Mouse (Mus musculus) natural killer cell, adult 2 months (primary cell): ENCODE results near the gene Fam120b.
A peak's percentile ranks its signal among the peaks of the same experiment; 100 is the strongest.
"Not testable (repeated sequence)": the region's sequence is repeated elsewhere in the genome, so short reads cannot be mapped to it uniquely, and the experiment has no call there.

Source experiments
- DNase-seq, 2 experiments: peaks; one replicate each; pipeline ENCODE4 v3.0.0; 2022; ENCODE audit warnings: low spot score in 2 of 2

The Fam120b gene

GRCm38 (mm10) chr17:15431021-15431514, 35.1 kb downstream of the Fam120b start:
- DNase-seq = peak in 1 of 2 experiments; percentile 12

DNA sequence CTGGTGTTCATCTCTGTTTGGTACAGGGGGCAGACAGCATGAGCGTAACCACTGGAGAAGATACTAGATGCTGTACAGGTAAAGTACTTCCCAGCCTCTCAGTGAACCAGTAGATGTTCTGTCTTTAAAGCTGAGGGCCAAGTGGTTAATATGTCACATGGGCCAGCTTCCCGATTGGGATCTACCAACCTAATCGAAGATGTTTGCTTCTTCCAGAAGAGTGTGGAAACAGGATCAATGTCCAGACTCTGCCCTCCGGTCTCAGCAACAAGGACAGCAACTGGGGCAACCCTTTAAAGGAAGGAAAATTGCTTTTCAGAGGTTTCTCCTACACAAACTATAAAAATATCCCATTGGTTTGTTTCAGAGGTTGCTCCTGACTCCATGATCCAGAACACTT, 35.5 kb downstream of the Fam120b start:
- DNase-seq = no peak

- DNase-seq = no peak
Measured at GRCm38 (mm10) chr17:15432036-15432435, 36.0 kb downstream of the Fam120b start.

- no peak for DNase-seq
Measured at GRCm38 (mm10) chr17:15434748-15435147, 38.7 kb downstream of the Fam120b start.

DNA sequence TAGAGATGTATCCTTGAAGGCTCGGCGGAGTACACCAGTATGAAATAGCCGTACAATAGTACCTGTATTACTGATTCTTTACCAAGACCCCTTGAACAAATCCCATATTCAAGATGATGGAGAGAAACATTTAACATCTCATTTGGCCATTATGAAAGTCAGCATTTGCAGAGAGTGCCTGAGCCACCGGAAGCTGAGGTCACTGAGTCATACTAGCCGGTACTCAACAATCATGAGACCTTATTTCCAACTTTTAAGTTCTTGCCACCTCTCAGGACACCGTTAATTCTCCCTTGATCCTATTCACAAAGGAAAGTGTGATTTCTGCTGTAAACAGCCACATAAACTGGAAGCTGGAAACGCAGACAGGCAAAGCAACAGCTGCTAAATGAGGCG, 44.1 kb downstream of the Fam120b start:
- DNase-seq = peak; percentile 18 to 41

DNA sequence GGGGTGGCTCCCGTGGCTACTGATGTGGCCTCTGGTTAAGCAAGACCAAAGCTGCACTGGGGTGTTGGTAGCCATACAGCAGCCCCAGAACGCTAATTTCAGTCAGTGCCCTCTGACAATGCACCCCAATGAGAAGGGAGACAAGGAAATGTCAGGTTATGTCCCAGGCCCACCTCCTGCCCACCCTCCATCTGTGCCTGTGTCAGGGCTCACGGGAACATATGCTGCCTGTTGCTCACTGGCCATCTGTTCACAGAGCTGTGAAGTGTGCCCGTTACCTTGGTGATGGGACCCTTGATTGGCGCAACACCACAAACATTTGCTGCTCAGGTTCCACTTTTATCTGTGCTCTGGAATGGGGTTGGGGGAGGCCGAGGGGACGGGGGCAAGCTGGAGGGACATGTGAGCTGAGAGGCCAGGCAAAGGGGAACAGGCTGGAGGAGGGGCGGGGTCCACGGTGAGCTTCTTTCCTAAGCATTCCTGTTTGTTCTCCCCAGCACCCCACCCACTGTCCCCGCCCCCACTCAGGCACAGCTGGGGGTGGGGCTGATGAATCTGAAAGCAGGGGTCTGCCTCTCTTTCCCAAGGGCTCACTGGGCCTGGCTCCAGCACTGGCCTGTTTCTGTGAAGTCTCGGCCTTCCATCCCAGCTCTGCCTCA, 44.6 kb downstream of the Fam120b start:
- DNase-seq = no peak

GRCm38 (mm10) chr17:15445421-15445820, 49.4 kb downstream of the Fam120b start:
- DNase-seq = no peak

DNA sequence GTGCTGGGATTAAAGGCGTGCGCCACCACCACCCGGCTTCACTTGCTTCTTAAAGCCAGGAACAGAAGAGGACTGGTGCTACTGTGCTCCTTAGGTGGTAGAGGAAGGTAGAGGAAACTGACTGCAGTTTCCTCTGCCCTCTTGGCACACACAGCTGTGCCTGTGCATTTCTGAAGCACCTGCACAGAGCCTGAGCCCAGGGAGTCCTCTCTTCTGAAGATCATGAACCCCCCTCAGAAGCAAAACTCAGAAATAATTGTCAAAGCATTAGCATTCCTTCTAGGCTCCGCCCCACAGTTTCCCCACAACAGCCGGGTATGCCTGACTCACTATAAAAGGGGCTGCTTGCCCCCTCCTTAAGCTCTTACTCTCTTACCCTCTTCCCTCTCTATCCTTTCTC, 51.8 kb downstream of the Fam120b start:
- DNase-seq = no peak

DNA sequence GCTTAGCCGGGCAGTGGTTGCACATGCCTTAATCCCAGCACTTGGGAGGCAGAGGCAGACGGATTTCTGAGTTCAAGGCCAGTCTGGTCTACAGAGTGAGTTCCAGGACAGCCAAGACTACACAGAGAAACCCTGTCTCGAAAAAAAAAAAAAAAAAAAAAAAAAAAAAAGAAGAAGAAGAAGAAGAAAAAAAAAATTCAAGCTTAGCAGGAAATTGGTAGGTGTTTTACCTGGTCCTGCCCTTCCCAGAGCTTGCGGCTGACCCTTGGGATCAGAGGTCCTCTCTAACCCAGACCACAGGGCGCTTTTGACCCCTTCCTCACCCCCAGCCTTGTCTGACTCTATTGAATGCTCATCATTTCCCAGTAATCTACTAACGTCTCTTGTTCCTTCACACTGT, 53.1 kb downstream of the Fam120b start:
- not testable (repeated sequence) for DNase-seq

DNA sequence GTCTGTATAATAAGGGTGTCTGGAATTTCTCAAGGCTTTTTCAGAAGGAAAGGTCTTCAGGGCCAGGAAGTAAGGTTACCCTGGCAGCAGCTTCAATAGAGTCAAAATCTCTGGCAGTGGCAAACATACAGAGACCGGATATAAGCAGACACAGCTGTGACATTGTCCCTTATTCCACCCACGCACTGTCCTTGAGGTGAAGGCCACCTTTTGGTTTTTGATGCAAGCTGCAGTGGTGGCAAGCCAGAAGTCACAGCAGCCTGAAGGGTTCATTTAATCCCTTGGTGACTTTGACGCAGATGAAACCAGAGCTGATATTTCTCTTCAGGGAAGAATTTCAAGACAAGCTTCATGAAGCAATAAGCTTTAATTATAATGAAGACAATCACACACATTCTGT, 53.6 kb downstream of the Fam120b start:
- DNase-seq = no peak

- DNase-seq = no peak
Measured at GRCm38 (mm10) chr17:15455203-15455602, 59.2 kb downstream of the Fam120b start.

GRCm38 (mm10) chr17:15456595-15456994, 60.6 kb downstream of the Fam120b start:
- DNase-seq = no peak

DNA sequence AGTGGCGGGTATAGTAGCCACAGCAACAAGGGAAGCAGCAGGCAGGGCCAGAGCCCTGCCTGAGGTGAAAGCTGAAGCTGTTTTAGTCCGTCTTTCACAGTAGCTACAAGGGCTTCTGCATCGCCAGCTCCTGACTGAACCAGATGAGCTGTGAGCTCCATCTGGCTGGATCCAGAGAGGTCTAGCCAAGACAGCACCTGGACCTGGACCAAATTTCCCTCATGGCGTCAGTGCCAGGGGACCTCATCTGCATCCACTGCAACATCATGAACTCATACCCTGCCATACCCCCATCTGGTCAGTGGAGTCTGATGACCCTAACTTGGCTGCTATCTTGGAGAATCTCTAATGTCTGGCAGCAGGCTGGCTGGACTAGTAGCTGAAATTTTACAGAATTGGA, 63.8 kb downstream of the Fam120b start:
- DNase-seq = no peak

DNA sequence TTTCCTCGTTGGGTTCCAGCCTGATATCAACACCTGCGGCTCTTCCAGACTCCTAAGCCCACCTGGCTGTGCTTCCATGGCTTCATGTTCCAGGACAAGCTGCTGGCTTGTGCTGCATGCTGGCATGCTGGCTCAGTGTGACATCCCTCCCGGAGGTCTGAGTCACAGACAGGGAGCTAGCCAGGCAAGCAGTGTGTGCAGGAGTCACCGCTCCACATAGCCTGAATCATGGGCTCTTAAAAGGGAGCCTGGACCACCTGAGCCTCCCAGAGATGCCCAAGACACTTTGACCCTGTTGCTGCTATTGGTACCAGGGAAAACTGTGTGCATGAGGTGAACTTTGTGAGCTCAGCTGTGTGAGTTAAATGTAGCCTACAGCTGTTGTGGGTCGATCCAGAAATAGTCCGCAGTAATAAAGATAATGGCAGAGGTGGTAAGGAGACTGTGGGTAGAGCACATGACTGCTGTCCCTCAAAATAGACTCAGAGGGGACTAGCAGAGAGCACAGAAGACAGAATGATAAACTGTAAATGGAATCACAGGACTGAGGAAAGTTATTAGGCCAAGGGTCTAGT, 66.0 kb downstream of the Fam120b start:
- DNase-seq = no peak

DNA sequence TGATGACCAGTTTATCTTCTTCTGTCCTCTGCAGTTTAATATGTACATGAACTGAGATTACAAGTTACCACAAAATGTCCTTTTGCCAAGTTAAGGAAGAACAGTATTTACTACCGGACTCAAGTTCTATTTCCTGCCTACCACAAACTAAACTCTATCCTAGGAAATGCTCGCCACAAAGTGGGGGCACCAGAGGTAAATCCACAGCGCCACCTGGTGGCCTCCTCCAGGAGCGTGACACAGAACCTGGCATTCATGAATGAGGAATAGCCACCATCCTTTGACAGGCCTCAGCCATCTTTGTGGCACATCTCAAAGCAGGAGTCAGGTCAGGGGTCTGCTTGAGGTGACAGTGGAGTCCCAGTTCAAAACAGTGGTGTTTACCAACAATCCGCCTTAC, 71.7 kb downstream of the Fam120b start:
- DNase-seq = peak; percentile 42 to 61

GRCm38 (mm10) chr17:15472671-15473070, 76.7 kb downstream of the Fam120b start:
- DNase-seq = no peak
